9 mouse cellular contexts compared by ENCODE assay signal in genomic region chr6:67195148-67195611, GRCm38 (mm10). TPM values are rescaled to one million over a fixed set of nuclear protein-coding genes. Genes with fewer than 3 reads are reported as not detected.
DNase-seq lines count a peak whose midpoint lies in the region; ATAC-seq and TF ChIP-seq lines count a peak whose summit lies in the region.
"Had no signal": no experiment of that assay in that cellular context is flagged by ENCODE, and none has a peak within 500 bp of the region (broad histone marks: within the 10 kb centered on the region; RNA-seq: fewer than 3 reads in every experiment).

No protein-coding gene starts in this region.

- H3K36me3 ChIP-seq in heart, embryonic 12.5 days: no peaks in the 10 kb centered on the region
- H3K36me3 ChIP-seq in heart, adult 2 months (ENCODE audit: control insufficient read depth, insufficient read depth, low read length): no peaks in the 10 kb centered on the region
- no peaks in the 10 kb centered on the region for H3K36me3 ChIP-seq in stomach, embryonic 14.5 days (ENCODE audit: control insufficient read depth, insufficient read depth, low read length)
- H3K36me3 ChIP-seq in stomach, postnatal 0 days (ENCODE audit: control insufficient read depth, insufficient read depth, low read length): no peaks in the 10 kb centered on the region
- H3K36me3 ChIP-seq in limb, embryonic 11.5 days (ENCODE audit: control insufficient read depth, insufficient read depth, low read length): no peaks in the 10 kb centered on the region
- H3K36me3 ChIP-seq in stomach, embryonic 15.5 days: no peaks in the 10 kb centered on the region

- H3K9ac ChIP-seq in heart, embryonic 12.5 days: no peak overlapping the region; the same call in 1 of the 2 replicates
- no peak overlapping the region for H3K9ac ChIP-seq in heart, adult 2 months (ENCODE audit: low read depth, low read length)
- H3K9ac ChIP-seq in stomach, embryonic 14.5 days (replicated peaks; ENCODE audit: low read depth, low read length): no peak overlapping the region
- no peak overlapping the region for H3K9ac ChIP-seq in stomach, postnatal 0 days (ENCODE audit: low read length)
- no peak overlapping the region for H3K9ac ChIP-seq in limb, embryonic 11.5 days (ENCODE audit: low read length)
- no peak overlapping the region for H3K9ac ChIP-seq in stomach, embryonic 15.5 days

- no peak overlapping the region for H3K27ac ChIP-seq in heart, embryonic 12.5 days (ENCODE audit: poor library complexity, severe bottlenecking)
- no peak overlapping the region for H3K27ac ChIP-seq in heart, adult 2 months
- H3K27ac ChIP-seq in stomach, embryonic 14.5 days (ENCODE audit: low read length): no peak overlapping the region
- no peak overlapping the region for H3K27ac ChIP-seq in stomach, postnatal 0 days (replicated peaks)
- H3K27ac ChIP-seq in limb, embryonic 11.5 days (replicated peaks; ENCODE audit: low read depth, low read length): no peak overlapping the region
- no peak overlapping the region for H3K27ac ChIP-seq in stomach, embryonic 15.5 days

- H3K4me1 ChIP-seq in heart, embryonic 12.5 days (replicated peaks): peaks cover 9% of the 10 kb centered on the region
- no peaks in the 10 kb centered on the region for H3K4me1 ChIP-seq in heart, adult 2 months (ENCODE audit: control insufficient read depth, insufficient read depth, low read length)
- 0 out of 2 replicates have a peak, but pooled peaks cover 4% of the 10 kb centered on the region for H3K4me1 ChIP-seq in stomach, embryonic 14.5 days (ENCODE audit: control insufficient read depth, insufficient read depth, low read length)
- H3K4me1 ChIP-seq in stomach, postnatal 0 days (replicated peaks; ENCODE audit: control insufficient read depth, insufficient read depth): no peaks in the 10 kb centered on the region
- no peaks in the 10 kb centered on the region for H3K4me1 ChIP-seq in limb, embryonic 11.5 days (ENCODE audit: control insufficient read depth, insufficient read depth, low read length)
- H3K4me1 ChIP-seq in stomach, embryonic 15.5 days: peaks cover 8% of the 10 kb centered on the region; the same call in 1 of the 2 replicates

- 5% methylated on average over 7 of the region's 7 CpGs for WGBS in heart, embryonic 12.5 days
- WGBS in heart, adult 2 months: 30% methylated on average over 7 of the region's 7 CpGs
- WGBS in stomach, embryonic 14.5 days: 10% methylated on average over 7 of the region's 7 CpGs
- 9% methylated on average over 7 of the region's 7 CpGs for WGBS in stomach, postnatal 0 days
- WGBS in limb, embryonic 11.5 days: 3% methylated on average over 7 of the region's 7 CpGs
- 14% methylated on average over 7 of the region's 7 CpGs for WGBS in stomach, embryonic 15.5 days

- H3K27me3 ChIP-seq in heart, embryonic 12.5 days (replicated peaks): no peaks in the 10 kb centered on the region
- no peaks in the 10 kb centered on the region for H3K27me3 ChIP-seq in heart, adult 2 months (ENCODE audit: control insufficient read depth, insufficient read depth, low read length)
- H3K27me3 ChIP-seq in stomach, embryonic 14.5 days (ENCODE audit: control insufficient read depth, insufficient read depth, low read length): no peaks in the 10 kb centered on the region
- no peaks in the 10 kb centered on the region for H3K27me3 ChIP-seq in stomach, postnatal 0 days (ENCODE audit: control insufficient read depth, insufficient read depth, low read length)
- H3K27me3 ChIP-seq in limb, embryonic 11.5 days (ENCODE audit: control insufficient read depth, insufficient read depth, low read length): no peaks in the 10 kb centered on the region
- H3K27me3 ChIP-seq in stomach, embryonic 15.5 days (replicated peaks): no peaks in the 10 kb centered on the region
- H3K27me3 ChIP-seq: CH12.LX had no signal

- H3K4me3 ChIP-seq in heart, embryonic 12.5 days: no peak overlapping the region
- no peak overlapping the region for H3K4me3 ChIP-seq in heart, adult 2 months
- H3K4me3 ChIP-seq in stomach, embryonic 14.5 days (ENCODE audit: low read depth, low read length): no peak overlapping the region
- H3K4me3 ChIP-seq in stomach, postnatal 0 days (ENCODE audit: low read depth, low read length): no peak overlapping the region
- no peak overlapping the region for H3K4me3 ChIP-seq in limb, embryonic 11.5 days (ENCODE audit: low read depth, low read length)
- no peak overlapping the region for H3K4me3 ChIP-seq in stomach, embryonic 15.5 days (replicated peaks)

- DNase-seq in heart, adult 2 months: no peak
- DNase-seq in stomach, postnatal 0 days (ENCODE audit: low spot score): no peak
- DNase-seq in limb, embryonic 11.5 days (ENCODE audit: low spot score): peak; percentile 30
- DNase-seq in ovary, postnatal 36 days (ENCODE audit: low spot score): no peak

- no peaks in the 10 kb centered on the region for H3K9me3 ChIP-seq in heart, embryonic 12.5 days (replicated peaks)
- H3K9me3 ChIP-seq in stomach, embryonic 14.5 days (ENCODE audit: control insufficient read depth, low read depth, low read length): no peaks in the 10 kb centered on the region
- H3K9me3 ChIP-seq in stomach, postnatal 0 days (ENCODE audit: control insufficient read depth, low read length): no peaks in the 10 kb centered on the region
- no peaks in the 10 kb centered on the region for H3K9me3 ChIP-seq in limb, embryonic 11.5 days (ENCODE audit: control insufficient read depth, low read length)
- no peaks in the 10 kb centered on the region for H3K9me3 ChIP-seq in stomach, embryonic 15.5 days

- intact Hi-C loops in heart, adult 2 months (cut with DNase I): no loop called here

- no peak for TF ChIP-seq CTCF in heart, adult 2 months (IDR thresholded peaks at IDR 0.05)
- no peak for TF ChIP-seq CTCF in stomach, postnatal 0 days (IDR thresholded peaks at IDR 0.05; ENCODE audit: low read depth)

- ATAC-seq in heart, embryonic 12.5 days (ENCODE audit: insufficient number of reproducible peaks, low FRiP score): no peak
- ATAC-seq in stomach, embryonic 14.5 days (ENCODE audit: insufficient number of reproducible peaks, insufficient read depth, low FRiP score, low read depth): peak; percentile 49; the same call in 1 of the 2 replicates
- ATAC-seq in stomach, postnatal 0 days (ENCODE audit: low FRiP score, low TSS enrichment): no peak
- ATAC-seq in limb, embryonic 11.5 days (ENCODE audit: insufficient number of reproducible peaks, low FRiP score, low TSS enrichment, low read depth): no peak
- ATAC-seq in stomach, embryonic 15.5 days (ENCODE audit: insufficient read depth, low FRiP score, low read depth): peak; percentile 53; the same call in 1 of the 2 replicates
- ATAC-seq in monocyte, adult 5-6 weeks (replicated peaks; ENCODE audit: insufficient number of reproducible peaks, low FRiP score, low TSS enrichment, poor library complexity, severe bottlenecking): no peak

- TF ChIP-seq EP300 in heart, adult 2 months (IDR thresholded peaks at IDR 0.05; ENCODE audit: insufficient read depth, low read depth, low read length): no peak
- TF ChIP-seq EP300 in stomach, postnatal 0 days (optimal IDR thresholded peaks at IDR 0.05): no peak

- no peak for TF ChIP-seq POLR2A in heart, adult 2 months (IDR thresholded peaks at IDR 0.05; ENCODE audit: insufficient read depth, low read depth, low read length)

- H3K4me2 ChIP-seq in heart, embryonic 12.5 days: peak overlapping the region; percentile 49
- H3K4me2 ChIP-seq in stomach, embryonic 14.5 days (replicated peaks; ENCODE audit: low read depth, low read length): no peak overlapping the region
- H3K4me2 ChIP-seq in stomach, postnatal 0 days (replicated peaks; ENCODE audit: low read depth): no peak overlapping the region
- no peak overlapping the region for H3K4me2 ChIP-seq in limb, embryonic 11.5 days (ENCODE audit: low read depth, severe bottlenecking)
- 0 out of 2 replicates have a peak overlapping the region, but pooled peaks have one; percentile 6 for H3K4me2 ChIP-seq in stomach, embryonic 15.5 days

- H3K79me2 ChIP-seq in heart, adult 2 months (replicated peaks; ENCODE audit: control insufficient read depth, insufficient read depth, low read length): no peaks in the 10 kb centered on the region

RNA-seq across cellular contexts. Expression of gene Serbp1, which starts 42.8 kb away (rescaled TPM):
- 405 and 423 TPM in 2 replicates for polyA plus RNA-seq in heart, embryonic 12.5 days (2016; fragmentation: Nextera tagmentation; extraction: Ambion mirVana)
- 100 to 1,000 TPM; 196 to 227 TPM for total RNA-seq in heart, adult 2 months (2021)
- polyA plus RNA-seq in heart, adult 2 months (2012; rRNA removed): 53.6 and 62.3 TPM in 2 replicates
- polyA plus RNA-seq in stomach, embryonic 14.5 days (2014; fragmentation: Nextera tagmentation; extraction: Ambion mirVana): 414 and 457 TPM in 2 replicates
- 281 and 284 TPM in 2 replicates for polyA plus RNA-seq in stomach, postnatal 0 days (2015; fragmentation: Nextera tagmentation; extraction: Ambion mirVana)
- 639 and 654 TPM in 2 replicates for polyA plus RNA-seq in limb, embryonic 11.5 days (2014; fragmentation: Nextera tagmentation; extraction: Ambion mirVana)
- 408 and 422 TPM in 2 replicates for polyA plus RNA-seq in stomach, embryonic 15.5 days (2015; fragmentation: Nextera tagmentation; extraction: Ambion mirVana)
- 751 to 1,070 TPM (median 922 TPM) in 3 replicates for total RNA-seq in monocyte, adult 5-6 weeks (2017)

Comparison
In these comparisons a context has a peak if more than half of its experiments do, and no peak if none do; other contexts are left out.
1. ATAC-seq: peak in stomach, embryonic 14.5 days (single experiment) and stomach, embryonic 15.5 days (single experiment); none in heart, embryonic 12.5 days (single experiment), stomach, postnatal 0 days (single experiment), limb, embryonic 11.5 days (single experiment) and monocyte, adult 5-6 weeks (single experiment).
2. H3K4me2 ChIP-seq: peak in heart, embryonic 12.5 days (single experiment) and stomach, embryonic 15.5 days (single experiment); none in stomach, embryonic 14.5 days (single experiment), stomach, postnatal 0 days (single experiment) and limb, embryonic 11.5 days (single experiment).